Mouse (Mus musculus): ENCODE measurements around the gene Slc44a2.
"Not testable (repeated sequence)": the region's sequence is repeated elsewhere in the genome, so short reads cannot be mapped to it uniquely, and the experiment has no call there.

Gene Slc44a2

GRCm38 (mm10) chr9:21320619-21321512 is at the start of gene Slc44a2:
Slc44a2 (plus strand) TSS chr9:21320698.
- DNase-seq (ENCODE audit: low read depth in 1 of 2, low spot score in 2 of 2), result peak; percentile 52 to 83

GRCm38 (mm10) chr9:21272391-21272790 is 48.1 kb upstream of the Slc44a2 start:
- no peak for DNase-seq (ENCODE audit: low read depth in 1 of 2, low spot score in 2 of 2)

- DNase-seq (ENCODE audit: low read depth in 1 of 2, low spot score in 2 of 2), result no peak
Measured at GRCm38 (mm10) chr9:21273094-21273493, 47.4 kb upstream of the Slc44a2 start.

- DNase-seq (ENCODE audit: low read depth in 1 of 2, low spot score in 2 of 2), result no peak
Measured at GRCm38 (mm10) chr9:21273520-21274228, 46.8 kb upstream of the Slc44a2 start.

GRCm38 (mm10) chr9:21274336-21274735 is 46.2 kb upstream of the Slc44a2 start:
- no peak for DNase-seq (ENCODE audit: low read depth in 1 of 2, low spot score in 2 of 2)

- DNase-seq (ENCODE audit: low read depth in 1 of 2, low spot score in 2 of 2), result no peak
Measured at GRCm38 (mm10) chr9:21275013-21275710, 45.3 kb upstream of the Slc44a2 start.

DNA sequence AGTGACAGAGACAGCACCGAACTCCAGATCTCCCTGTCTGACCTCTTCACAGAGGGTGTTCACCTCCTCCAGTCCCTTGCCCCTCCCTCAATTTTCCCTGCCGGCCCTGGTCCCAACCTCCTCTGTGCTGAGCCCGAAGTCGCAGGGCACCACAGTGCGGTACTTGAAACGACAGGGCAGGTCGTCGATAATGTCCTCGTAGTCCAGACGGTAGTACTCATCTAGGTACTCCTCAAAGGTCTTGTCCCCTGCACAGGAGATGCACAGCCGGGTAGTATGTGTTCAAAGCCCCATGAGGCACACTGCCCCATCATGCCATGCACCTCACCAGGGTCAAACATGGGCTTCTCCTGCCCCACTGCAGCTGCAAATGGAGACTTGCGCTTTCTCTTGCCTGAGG is 44.8 kb upstream of the Slc44a2 start:
- no peak for DNase-seq (ENCODE audit: low read depth in 1 of 2, low spot score in 2 of 2)

- no peak for DNase-seq (ENCODE audit: low read depth in 1 of 2, low spot score in 2 of 2)
Measured at GRCm38 (mm10) chr9:21276307-21276706, 44.2 kb upstream of the Slc44a2 start.

DNA sequence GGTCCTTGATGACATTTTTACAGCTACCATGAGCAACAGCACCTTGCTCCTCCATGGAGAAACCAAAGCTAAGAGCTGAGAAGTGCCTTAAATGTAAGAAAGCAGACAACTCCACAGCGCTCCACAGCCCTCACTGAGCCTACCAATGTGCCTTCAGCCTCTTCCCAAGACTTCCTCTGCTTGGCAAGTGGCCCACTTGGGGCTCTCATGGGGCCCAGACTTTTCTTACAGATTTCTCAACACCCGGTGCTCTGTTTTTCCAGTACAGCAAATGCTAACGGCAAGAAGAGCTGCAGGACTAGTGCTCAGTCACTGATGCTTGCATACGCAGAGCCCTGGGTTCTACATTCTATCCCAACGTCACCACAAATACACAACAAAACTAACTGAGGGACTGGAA is 42.7 kb upstream of the Slc44a2 start:
- DNase-seq (ENCODE audit: low read depth in 1 of 2, low spot score in 2 of 2), result no peak

GRCm38 (mm10) chr9:21283591-21283990 is 36.9 kb upstream of the Slc44a2 start:
- DNase-seq (ENCODE audit: low read depth in 1 of 2, low spot score in 2 of 2), result no peak

- DNase-seq (ENCODE audit: low read depth in 1 of 2, low spot score in 2 of 2), result no peak
Measured at GRCm38 (mm10) chr9:21283994-21284393, 36.5 kb upstream of the Slc44a2 start.

DNA sequence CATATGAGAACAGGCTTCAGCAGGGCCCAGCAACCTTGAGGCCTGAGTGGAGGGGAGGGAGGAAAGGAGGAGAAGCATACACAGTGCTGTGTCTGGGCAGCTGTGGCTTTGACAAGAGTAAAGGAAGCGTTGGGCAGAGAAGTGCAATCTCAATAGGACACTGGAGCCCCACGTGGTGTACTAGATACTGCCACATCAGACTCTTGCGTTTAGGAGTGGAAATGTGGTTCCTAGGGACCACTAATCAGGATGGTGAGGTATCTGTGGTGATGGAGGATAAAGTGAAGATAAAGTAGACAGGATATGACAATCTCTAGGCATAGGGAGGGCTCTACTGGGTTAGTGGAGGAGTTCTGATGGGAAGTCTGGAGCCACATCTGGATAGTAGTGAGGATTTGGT is 33.7 kb upstream of the Slc44a2 start:
- DNase-seq (ENCODE audit: low read depth in 1 of 2, low spot score in 2 of 2), result no peak

GRCm38 (mm10) chr9:21287571-21288402 is 32.7 kb upstream of the Slc44a2 start, which contains the start of gene Kri1:
Kri1 (minus strand) TSS chr9:21287969.
- DNase-seq (ENCODE audit: low read depth in 1 of 2, low spot score in 2 of 2), result peak; percentile 97 to 98

- peak in 1 of 2 experiments; percentile 14 for DNase-seq (ENCODE audit: low read depth in 1 of 2, low spot score in 2 of 2)
Measured at GRCm38 (mm10) chr9:21288404-21289336, 31.8 kb upstream of the Slc44a2 start.

DNA sequence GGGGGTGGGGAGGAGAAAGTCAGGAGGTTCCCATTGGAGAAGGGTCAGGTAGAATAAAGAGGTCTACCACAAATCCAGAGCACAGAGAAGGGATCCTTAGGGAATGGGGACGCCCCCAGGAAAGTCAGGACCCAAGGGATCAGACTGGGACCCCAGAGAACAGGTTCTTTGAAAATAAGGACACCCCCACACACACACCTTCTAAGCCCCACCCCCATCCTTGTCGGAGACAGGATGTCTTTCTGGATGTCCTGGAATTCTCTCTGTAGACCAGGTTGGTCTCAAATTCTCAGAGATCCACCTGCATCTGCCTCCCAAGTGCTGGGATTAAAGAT is 31.2 kb upstream of the Slc44a2 start:
- DNase-seq (ENCODE audit: low read depth in 1 of 2, low spot score in 2 of 2), result no peak

DNA sequence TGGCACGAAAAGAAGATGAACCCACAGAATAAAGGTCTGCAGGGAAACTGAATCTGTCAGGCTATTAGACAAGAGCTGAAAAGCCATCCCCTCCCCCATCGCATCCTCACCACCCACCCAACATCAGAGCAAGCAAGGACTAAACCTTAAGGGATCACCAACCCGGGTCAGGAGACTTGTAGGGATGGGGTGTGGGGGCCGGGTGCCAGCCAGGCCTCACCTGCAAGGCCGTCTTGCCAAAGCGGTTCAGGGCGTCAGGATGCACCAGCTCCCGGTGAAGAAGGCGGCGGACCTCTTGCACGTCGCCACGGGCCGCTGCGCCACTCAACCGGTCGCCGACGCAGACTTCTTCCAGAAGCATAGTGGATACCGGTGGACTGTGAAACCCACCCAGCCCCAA is 29.9 kb upstream of the Slc44a2 start:
- DNase-seq (ENCODE audit: low read depth in 1 of 2, low spot score in 2 of 2), result no peak

GRCm38 (mm10) chr9:21291022-21291787 is 29.3 kb upstream of the Slc44a2 start, which contains the start of gene Cdkn2d:
Cdkn2d (minus strand) TSS chr9:21291407.
- peak; percentile 100 for DNase-seq (ENCODE audit: low read depth in 1 of 2, low spot score in 2 of 2)

GRCm38 (mm10) chr9:21291868-21292267 is 28.6 kb upstream of the Slc44a2 start:
- DNase-seq (ENCODE audit: low read depth in 1 of 2, low spot score in 2 of 2), result not testable (repeated sequence)

GRCm38 (mm10) chr9:21292271-21292670 is 28.2 kb upstream of the Slc44a2 start:
- DNase-seq (ENCODE audit: low read depth in 1 of 2, low spot score in 2 of 2), result no peak

Measured in monocyte, adult 2 months (primary cell).